Mouse (Mus musculus): ENCODE measurements around the gene Slc22a17. TPM values are rescaled to one million over a fixed set of nuclear protein-coding genes. Genes with fewer than 3 reads are reported as not detected.

The Slc22a17 gene
- polyA plus RNA-seq, 1 experiment from 2014 or later: 45.9 TPM

MicroRNAs encoded within 50 kb of the gene (microRNA counts, 519-probe panel; counts per million panel counts)
- 2,009 counts per million, percentile 52 among the panel's probes with 10 or more counts for microRNA mmu-miR-208a

Small RNAs within 50 kb of the gene (microRNA-seq; reads per million reads assigned to microRNA genes)
- 4.3 reads per million, percentile 19 among the genes with 10 or more reads in this experiment for gene Mir208a

Other genes with a start within 250 kb of the Slc22a17 start
- 90.4 and 91.1 TPM in 2 replicates for gene 1700123O20Rik, start 226.9 kb downstream of the Slc22a17 start, polyA plus RNA-seq (2015; fragmentation: Nextera tagmentation; extraction: Ambion mirVana)
- gene Acin1, start 226.2 kb downstream of the Slc22a17 start, polyA plus RNA-seq (2015; fragmentation: Nextera tagmentation; extraction: Ambion mirVana): 120 and 136 TPM in 2 replicates
- 0.06 and 0.12 TPM in 2 replicates for gene Gm29776, start 214.3 kb downstream of the Slc22a17 start, polyA plus RNA-seq (2015; fragmentation: Nextera tagmentation; extraction: Ambion mirVana)
- gene Cebpe, start 201.0 kb downstream of the Slc22a17 start, polyA plus RNA-seq (2015; fragmentation: Nextera tagmentation; extraction: Ambion mirVana): 0.19 TPM in 1 of 2 replicates, not detected in the other
- gene Slc7a8, start 131.2 kb downstream of the Slc22a17 start, polyA plus RNA-seq (2015; fragmentation: Nextera tagmentation; extraction: Ambion mirVana): 21.0 and 24.6 TPM in 2 replicates
- 0.16 and 0.59 TPM in 2 replicates for gene Rnf212b, start 99.0 kb downstream of the Slc22a17 start, polyA plus RNA-seq (2015; fragmentation: Nextera tagmentation; extraction: Ambion mirVana)
- 18.0 and 19.9 TPM in 2 replicates for gene Homez, start 42.2 kb downstream of the Slc22a17 start, polyA plus RNA-seq (2015; fragmentation: Nextera tagmentation; extraction: Ambion mirVana)
- gene Ppp1r3e, start 35.6 kb downstream of the Slc22a17 start, polyA plus RNA-seq (2015; fragmentation: Nextera tagmentation; extraction: Ambion mirVana): 1.6 and 1.7 TPM in 2 replicates
- gene Bcl2l2, start 29.8 kb downstream of the Slc22a17 start, polyA plus RNA-seq (2015; fragmentation: Nextera tagmentation; extraction: Ambion mirVana): 5.0 and 5.1 TPM in 2 replicates
- 0.16 and 0.45 TPM in 2 replicates for gene Gm20521, start 29.7 kb downstream of the Slc22a17 start, polyA plus RNA-seq (2015; fragmentation: Nextera tagmentation; extraction: Ambion mirVana)
- gene Pabpn1, start 20.6 kb downstream of the Slc22a17 start, polyA plus RNA-seq (2015; fragmentation: Nextera tagmentation; extraction: Ambion mirVana): 135 and 141 TPM in 2 replicates
- 30.0 and 33.0 TPM in 2 replicates for gene Efs, start 13.0 kb upstream of the Slc22a17 start, polyA plus RNA-seq (2015; fragmentation: Nextera tagmentation; extraction: Ambion mirVana)
- 0.17 TPM in 1 of 2 replicates, not detected in the other for gene Il25, start 19.6 kb upstream of the Slc22a17 start, polyA plus RNA-seq (2015; fragmentation: Nextera tagmentation; extraction: Ambion mirVana)
- gene Cmtm5, start 23.1 kb upstream of the Slc22a17 start, polyA plus RNA-seq (2015; fragmentation: Nextera tagmentation; extraction: Ambion mirVana): 1.5 and 2.1 TPM in 2 replicates
- 1.1 and 1.4 TPM in 2 replicates for gene Myh6, start 53.8 kb upstream of the Slc22a17 start, polyA plus RNA-seq (2015; fragmentation: Nextera tagmentation; extraction: Ambion mirVana)
- not detected in 2 replicates for gene Gm17428, start 63.8 kb upstream of the Slc22a17 start, polyA plus RNA-seq (2015; fragmentation: Nextera tagmentation; extraction: Ambion mirVana)
- 2.4 and 5.0 TPM in 2 replicates for gene Myh7, start 81.5 kb upstream of the Slc22a17 start, polyA plus RNA-seq (2015; fragmentation: Nextera tagmentation; extraction: Ambion mirVana)
- gene Ngdn, start 102.3 kb upstream of the Slc22a17 start, polyA plus RNA-seq (2015; fragmentation: Nextera tagmentation; extraction: Ambion mirVana): 87.0 and 88.8 TPM in 2 replicates
- 4.3 and 6.0 TPM in 2 replicates for gene Zfhx2, start 179.2 kb upstream of the Slc22a17 start, polyA plus RNA-seq (2015; fragmentation: Nextera tagmentation; extraction: Ambion mirVana)
- 27.1 and 28.9 TPM in 2 replicates for gene Thtpa, start 181.7 kb upstream of the Slc22a17 start, polyA plus RNA-seq (2015; fragmentation: Nextera tagmentation; extraction: Ambion mirVana)
- 23.2 and 23.3 TPM in 2 replicates for gene Ap1g2, start 193.5 kb upstream of the Slc22a17 start, polyA plus RNA-seq (2015; fragmentation: Nextera tagmentation; extraction: Ambion mirVana)
- gene Jph4, start 203.8 kb upstream of the Slc22a17 start, polyA plus RNA-seq (2015; fragmentation: Nextera tagmentation; extraction: Ambion mirVana): 0.45 and 0.51 TPM in 2 replicates

Data from kidney, embryonic 16.5 days (tissue).